Mouse (Mus musculus) embryonic fibroblast, embryonic 13.5 days (primary cell): ENCODE measurements around the gene Hypk.

Source experiments
- CTCF ChIP-seq: IDR thresholded peaks from 2 replicates; pipeline ENCODE4 v1.5.1; 2011; ENCODE audit warnings: mild to moderate bottlenecking, control low read depth, low read length, moderate library complexity, borderline replicate concordance; ENCODE audit not compliant: insufficient read depth
- POLR2A ChIP-seq: IDR thresholded peaks from 2 replicates; pipeline ENCODE4 v1.6.1; 2011; ENCODE audit warnings: low read depth, mild to moderate bottlenecking, control low read depth, low read length, moderate library complexity

DNA sequence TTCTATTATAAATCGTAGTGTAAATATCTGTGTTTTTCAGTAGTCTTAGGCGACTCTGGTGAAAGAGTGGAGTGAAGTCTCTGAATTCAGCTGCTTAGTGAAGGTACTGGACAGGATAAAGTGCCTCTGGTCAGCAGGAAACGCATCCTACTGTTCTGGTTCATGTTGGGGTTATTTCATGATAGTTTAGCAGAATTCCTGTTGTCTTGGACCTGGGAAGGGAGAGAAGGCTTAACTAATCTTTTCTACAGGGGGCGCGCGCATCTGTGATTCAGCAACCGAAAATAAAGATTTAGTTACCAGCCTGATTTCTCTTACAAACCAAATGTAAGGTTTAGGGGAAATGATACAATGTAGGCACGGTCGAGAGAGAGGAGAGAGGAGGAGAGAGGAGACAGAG lies 5.0 kb upstream of the Hypk start:
- TF ChIP-seq CTCF (no peak), POLR2A (no peak)
